ENCODE assay signal across 17 mouse cellular contexts in the genomic region with DNA sequence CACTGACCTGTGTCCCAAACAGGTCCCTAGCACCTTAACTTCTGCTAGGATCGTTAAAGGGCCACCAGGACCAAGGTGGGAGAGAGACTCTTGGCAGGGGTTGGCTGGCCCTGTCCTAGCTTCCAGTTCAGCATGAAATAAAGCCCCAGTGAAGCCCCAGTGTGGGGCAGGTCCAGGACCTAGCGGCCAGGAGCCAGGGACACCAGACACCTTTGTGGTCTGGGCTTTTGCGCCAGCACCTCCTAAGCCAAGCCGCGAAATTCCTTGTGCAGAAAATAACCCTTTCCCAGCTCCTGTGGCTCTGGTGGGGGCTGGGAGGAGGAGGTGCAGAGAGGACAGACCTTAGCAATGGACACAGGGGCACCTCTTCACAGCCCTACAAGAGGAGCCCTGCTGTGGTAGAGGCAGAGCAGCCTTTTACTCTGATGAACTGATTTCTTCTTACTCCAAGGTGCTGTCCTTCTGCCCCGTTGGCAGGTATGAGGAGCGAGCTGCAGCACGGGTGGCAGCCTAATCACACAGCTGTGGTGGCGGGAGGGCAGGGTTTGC. TPM values are rescaled to one million over a fixed set of nuclear protein-coding genes. Genes with fewer than 3 reads are reported as not detected.
DNase-seq lines count a peak whose midpoint lies in the region; ATAC-seq and TF ChIP-seq lines count a peak whose summit lies in the region.
"Had no signal": no experiment of that assay in that cellular context is flagged by ENCODE, and none has a peak within 500 bp of the region (broad histone marks: within the 10 kb centered on the region; RNA-seq: fewer than 3 reads in every experiment).

No protein-coding gene starts in this region.

- no peak overlapping the region for H3K4me2 ChIP-seq in midbrain, postnatal 0 days (ENCODE audit: low read depth, low read length, poor library complexity, severe bottlenecking)
- H3K4me2 ChIP-seq in midbrain, embryonic 16.5 days (ENCODE audit: low read length), result no peak overlapping the region

- DNase-seq in cerebellum, adult 11 months, result peak; percentile 45
- DNase-seq in cerebellum, postnatal 36 days, result no peak
- peak; percentile 70 for DNase-seq in gastrocnemius, adult 18-20 months (ENCODE audit: low spot score)
- DNase-seq in gastrocnemius, postnatal 4 days (ENCODE audit: low spot score in 2 of 2), result no peak
- no peak for DNase-seq in midbrain, postnatal 0 days (ENCODE audit: low spot score)
- DNase-seq in frontal cortex, postnatal 25 days (ENCODE audit: low spot score in 2 of 2), result no peak
- DNase-seq: kidney, adult 9 months; spleen, adult 18-20 months; thymus, postnatal 4 days had no signal

- H3K9me3 ChIP-seq in midbrain, postnatal 0 days (ENCODE audit: low read length), result no peaks in the 10 kb centered on the region
- H3K9me3 ChIP-seq in midbrain, embryonic 16.5 days (replicated peaks; ENCODE audit: control insufficient read depth, low read length, poor library complexity, severe bottlenecking), result no peaks in the 10 kb centered on the region
- H3K9me3 ChIP-seq: heart, embryonic 12.5 days; megakaryocyte, embryonic 14.5 days had no signal

- peak overlapping the region; percentile 70; the same call in 1 of the 2 replicates for H3K27ac ChIP-seq in midbrain, postnatal 0 days (ENCODE audit: low read depth, low read length)
- H3K27ac ChIP-seq in midbrain, embryonic 16.5 days (ENCODE audit: low read length), result no peak overlapping the region
- 0 out of 2 replicates have a peak overlapping the region, but pooled peaks have one; percentile 5 for H3K27ac ChIP-seq in olfactory bulb, adult 2 months (ENCODE audit: insufficient read depth, low read depth, low read length)
- H3K27ac ChIP-seq: stomach, postnatal 0 days had no signal

- no peak for TF ChIP-seq POLR2A in olfactory bulb, adult 2 months (IDR thresholded peaks at IDR 0.05; ENCODE audit: insufficient read depth, low read depth, low read length)

- H3K27me3 ChIP-seq in midbrain, postnatal 0 days (ENCODE audit: insufficient read depth, low read length), result peaks cover 15% of the 10 kb centered on the region
- H3K27me3 ChIP-seq in midbrain, embryonic 16.5 days (ENCODE audit: control insufficient read depth, insufficient read depth, low read depth, low read length), result peaks cover 5% of the 10 kb centered on the region
- H3K27me3 ChIP-seq: CH12.LX, Patski had no signal

- WGBS in midbrain, postnatal 0 days, result 74% methylated on average over 9 of the region's 9 CpGs
- WGBS in midbrain, embryonic 16.5 days, result 69% methylated on average over 9 of the region's 9 CpGs
- WGBS in olfactory bulb, adult 2 months, result 74% methylated on average over 9 of the region's 9 CpGs

- H3K9ac ChIP-seq in midbrain, postnatal 0 days (replicated peaks; ENCODE audit: low read length, poor library complexity, severe bottlenecking), result no peak overlapping the region
- no peak overlapping the region for H3K9ac ChIP-seq in midbrain, embryonic 16.5 days (ENCODE audit: low read depth, low read length)
- H3K9ac ChIP-seq: heart, embryonic 12.5 days had no signal

- H3K4me3 ChIP-seq in midbrain, postnatal 0 days (ENCODE audit: low read depth, low read length), result no peak overlapping the region
- H3K4me3 ChIP-seq in midbrain, embryonic 16.5 days (ENCODE audit: low read depth, low read length), result no peak overlapping the region
- H3K4me3 ChIP-seq in olfactory bulb, adult 2 months (ENCODE audit: insufficient read depth, low read depth, low read length), result no peak overlapping the region

- peaks cover 3% of the 10 kb centered on the region; the same call in 1 of the 2 replicates for H3K4me1 ChIP-seq in midbrain, postnatal 0 days (ENCODE audit: insufficient read depth, low read length)
- H3K4me1 ChIP-seq in midbrain, embryonic 16.5 days (ENCODE audit: control insufficient read depth, insufficient read depth, low read length), result peaks cover 6% of the 10 kb centered on the region; the same call in 1 of the 2 replicates
- peaks cover 14% of the 10 kb centered on the region for H3K4me1 ChIP-seq in olfactory bulb, adult 2 months (ENCODE audit: control insufficient read depth, insufficient read depth, low read length)

- no peak for ATAC-seq in midbrain, postnatal 0 days (ENCODE audit: low FRiP score)
- ATAC-seq in midbrain, embryonic 16.5 days, result no peak
- ATAC-seq: Patski had no signal

- H3K36me3 ChIP-seq in midbrain, postnatal 0 days (ENCODE audit: insufficient read depth, low read length), result peaks cover 45% of the 10 kb centered on the region
- H3K36me3 ChIP-seq in midbrain, embryonic 16.5 days (ENCODE audit: control insufficient read depth, insufficient read depth, low read length), result peaks cover 51% of the 10 kb centered on the region

- TF ChIP-seq CTCF in midbrain, postnatal 0 days (IDR thresholded peaks at IDR 0.05), result no peak
- TF ChIP-seq CTCF in olfactory bulb, adult 2 months (IDR thresholded peaks at IDR 0.05; ENCODE audit: insufficient read depth, low read depth, low read length), result no peak

RNA-seq across cellular contexts. Expression of gene Scn1b, which starts 1.4 kb away (rescaled TPM):
- 100 to 1,000 TPM; 924 to 953 TPM for total RNA-seq in gastrocnemius, adult 18-20 months (2021)
- total RNA-seq in gastrocnemius, postnatal 4 days (2021), result 10 to 100 TPM; 90.6 to 98.1 TPM
- 45.0 and 57.5 TPM in 2 replicates for total RNA-seq in midbrain, postnatal 0 days (2014; rRNA removed)
- 32.3 and 35.8 TPM in 2 replicates for polyA plus RNA-seq in midbrain, postnatal 0 days (2015; fragmentation: Nextera tagmentation; extraction: Ambion mirVana)
- polyA plus RNA-seq in midbrain, embryonic 16.5 days (2015; fragmentation: Nextera tagmentation; extraction: Ambion mirVana), result 7.4 and 12.2 TPM in 2 replicates
- polyA plus RNA-seq in olfactory bulb, adult 2 months (2012; ENCODE audit: insufficient read depth, insufficient read length, low replicate concordance, missing spikeins), result not detected in 2 replicates

RNA-seq across cellular contexts. Expression of gene Hpn, which starts 13.1 kb away (rescaled TPM):
- 10 to 100 TPM; 15.0 to 20.7 TPM for total RNA-seq in gastrocnemius, adult 18-20 months (2021)
- 1 to 10 TPM; 3.9 to 4.2 TPM for total RNA-seq in gastrocnemius, postnatal 4 days (2021)
- 0.49 and 2.6 TPM in 2 replicates for total RNA-seq in midbrain, postnatal 0 days (2014; rRNA removed)
- polyA plus RNA-seq in midbrain, postnatal 0 days (2015; fragmentation: Nextera tagmentation; extraction: Ambion mirVana), result 0.62 TPM in 1 of 2 replicates, not detected in the other
- polyA plus RNA-seq in midbrain, embryonic 16.5 days (2015; fragmentation: Nextera tagmentation; extraction: Ambion mirVana), result 0.21 TPM in 1 of 2 replicates, not detected in the other
- not detected in 2 replicates for polyA plus RNA-seq in olfactory bulb, adult 2 months (2012; ENCODE audit: insufficient read depth, insufficient read length, low replicate concordance, missing spikeins)

RNA-seq across cellular contexts. Expression of gene Gramd1a, which starts 27.5 kb away (rescaled TPM):
- 10 to 100 TPM; 35.7 to 37.1 TPM for total RNA-seq in gastrocnemius, adult 18-20 months (2021)
- total RNA-seq in gastrocnemius, postnatal 4 days (2021), result 10 to 100 TPM; 42.8 to 45.8 TPM
- total RNA-seq in midbrain, postnatal 0 days (2014; rRNA removed), result 253 and 270 TPM in 2 replicates
- polyA plus RNA-seq in midbrain, postnatal 0 days (2015; fragmentation: Nextera tagmentation; extraction: Ambion mirVana), result 160 and 177 TPM in 2 replicates
- 239 and 246 TPM in 2 replicates for polyA plus RNA-seq in midbrain, embryonic 16.5 days (2015; fragmentation: Nextera tagmentation; extraction: Ambion mirVana)
- not detected in 2 replicates for polyA plus RNA-seq in olfactory bulb, adult 2 months (2012; ENCODE audit: insufficient read depth, insufficient read length, low replicate concordance, missing spikeins)

RNA-seq across cellular contexts. Expression of gene Fxyd3, which starts 51.7 kb away (rescaled TPM):
- total RNA-seq in gastrocnemius, adult 18-20 months (2021), result 1 to 10 TPM in 1 of 2 experiments, under 1 TPM in 1; 1.00 to 1.6 TPM
- total RNA-seq in gastrocnemius, postnatal 4 days (2021), result 1 to 10 TPM; 2.7 to 4.9 TPM
- total RNA-seq in midbrain, postnatal 0 days (2014; rRNA removed), result 3.7 TPM in 1 of 2 replicates, not detected in the other
- 0.47 TPM in 1 of 2 replicates, not detected in the other for polyA plus RNA-seq in midbrain, postnatal 0 days (2015; fragmentation: Nextera tagmentation; extraction: Ambion mirVana)
- not detected in 2 replicates for polyA plus RNA-seq in midbrain, embryonic 16.5 days (2015; fragmentation: Nextera tagmentation; extraction: Ambion mirVana)
- polyA plus RNA-seq in olfactory bulb, adult 2 months (2012; ENCODE audit: insufficient read depth, insufficient read length, low replicate concordance, missing spikeins), result not detected in 2 replicates
- total RNA-seq: CH12.LX; hematopoietic stem cell, adult 5-6 weeks had no signal
- polyA plus RNA-seq: Patski had no signal

Comparison
In these comparisons a context has a peak if more than half of its experiments do, and no peak if none do; other contexts are left out.
1. DNase-seq: peak in cerebellum, adult 11 months (single experiment) and gastrocnemius, adult 18-20 months (single experiment); none in cerebellum, postnatal 36 days (0 of 2), gastrocnemius, postnatal 4 days (0 of 2), midbrain, postnatal 0 days (single experiment) and frontal cortex, postnatal 25 days (0 of 2).
2. RNA of gene Scn1b, which starts 1.4 kb away (total RNA-seq): 924 to 953 TPM in gastrocnemius, adult 18-20 months; 90.6 to 98.1 TPM in gastrocnemius, postnatal 4 days and 45.0 to 57.5 TPM in midbrain, postnatal 0 days; every median in the first group is over 4 times any median in the second.